Mouse (Mus musculus): ENCODE data around the gene Gm20721.
A peak's percentile ranks its signal among the peaks of the same experiment; 100 is the strongest.

The Gm20721 gene

DNA sequence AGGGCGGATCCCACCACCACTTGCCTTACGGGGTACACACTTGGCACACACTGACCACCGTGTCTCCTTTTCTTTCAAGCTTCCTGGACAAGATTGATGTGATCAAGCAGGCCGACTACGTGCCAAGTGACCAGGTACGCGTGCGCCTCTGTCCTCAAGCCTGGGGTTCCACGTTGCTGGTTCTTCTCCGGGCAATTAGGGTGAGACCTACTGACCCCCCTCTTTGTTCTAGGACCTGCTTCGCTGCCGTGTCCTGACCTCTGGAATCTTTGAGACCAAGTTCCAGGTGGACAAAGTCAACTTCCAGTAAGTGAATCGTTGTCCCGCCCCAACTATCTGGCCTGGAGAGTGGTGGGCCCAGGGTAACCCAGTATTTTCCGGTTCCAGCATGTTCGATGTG lies 1.5 kb downstream of the Gm20721 start:
- Histone ChIP-seq H3K9me3 (ENCODE audit: low read length) (no peaks in the 10 kb centered on the region), H3K4me1 (replicated peaks; ENCODE audit: low read depth, low read length) (peaks cover 20% of the 10 kb centered on the region), H3K4me3 (replicated peaks; ENCODE audit: low read length) (peak overlapping the region; percentile 45), H3K27me3 (ENCODE audit: insufficient read depth, low read length) (no peaks in the 10 kb centered on the region), H3K36me3 (ENCODE audit: insufficient read depth, low read length) (peaks cover 51% of the 10 kb centered on the region)
- TF ChIP-seq NANOG (IDR thresholded peaks at IDR 0.05; ENCODE audit: borderline replicate concordance, low read length): no peak
- TF ChIP-seq POU5F1 (IDR thresholded peaks at IDR 0.05; ENCODE audit: borderline replicate concordance, low read length): no peak
- no peak for TF ChIP-seq CTCF (conservative IDR thresholded peaks at IDR 0.05; ENCODE audit: low read length)

DNA sequence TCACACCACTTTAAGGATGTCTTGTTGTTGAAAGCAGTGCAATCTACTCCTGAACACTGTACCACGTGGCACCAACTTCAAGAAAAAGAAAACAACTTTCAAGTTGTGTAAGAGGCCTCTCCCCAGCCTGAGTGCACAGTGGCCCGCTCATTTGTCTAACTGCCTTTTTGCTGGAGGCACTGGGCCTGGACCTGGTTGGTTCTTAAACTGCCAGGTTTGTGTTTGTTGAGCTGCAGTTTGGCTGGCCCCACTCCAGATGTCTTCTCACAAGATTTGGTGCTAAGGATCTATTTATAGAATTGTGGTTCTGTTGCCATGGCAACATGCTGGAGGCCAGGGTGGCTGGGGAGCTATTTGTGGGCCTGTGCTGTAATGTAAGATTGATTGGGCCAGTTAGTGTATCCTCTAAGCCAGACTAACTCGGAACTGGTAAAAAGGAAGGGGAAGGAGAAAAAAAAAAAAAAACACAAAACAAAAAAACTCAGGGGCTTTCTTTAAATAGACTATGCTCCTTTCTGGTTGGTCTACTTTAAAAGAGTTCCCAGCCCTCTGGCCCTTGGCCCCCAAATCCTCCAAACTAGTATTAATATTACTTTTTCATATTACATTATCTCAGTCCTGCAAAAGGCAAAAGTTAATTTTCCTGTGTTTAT lies 2.4 kb downstream of the Gm20721 start:
- Histone ChIP-seq H3K4me3 (replicated peaks; ENCODE audit: low read length) (no peak overlapping the region), H3K9me3 (ENCODE audit: low read length) (no peaks in the 10 kb centered on the region), H3K36me3 (ENCODE audit: insufficient read depth, low read length) (peaks cover 51% of the 10 kb centered on the region), H3K4me1 (replicated peaks; ENCODE audit: low read depth, low read length) (peaks cover 20% of the 10 kb centered on the region), H3K27me3 (ENCODE audit: insufficient read depth, low read length) (no peaks in the 10 kb centered on the region)
- TF ChIP-seq POU5F1 (IDR thresholded peaks at IDR 0.05; ENCODE audit: borderline replicate concordance, low read length) (no peak), NANOG (IDR thresholded peaks at IDR 0.05; ENCODE audit: borderline replicate concordance, low read length) (no peak), CTCF (conservative IDR thresholded peaks at IDR 0.05; ENCODE audit: low read length) (no peak)

DNA sequence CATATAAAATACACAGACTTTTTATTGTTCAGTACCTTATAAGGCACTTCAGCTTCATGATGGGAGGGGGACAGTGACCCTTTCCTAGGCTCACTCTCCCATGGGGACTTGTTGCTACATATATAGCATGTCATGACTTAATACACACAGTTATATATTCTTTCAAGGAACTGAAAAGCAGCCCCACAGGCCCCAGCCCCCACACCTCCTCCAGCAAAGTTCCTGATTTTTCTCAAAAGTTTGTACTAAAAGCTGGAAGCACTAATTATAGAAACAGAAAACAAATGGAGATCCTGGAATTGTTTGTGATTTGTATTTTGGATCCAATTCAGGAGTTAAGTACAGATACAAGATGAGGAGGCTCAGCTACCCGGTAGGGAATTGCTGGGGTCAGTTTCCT lies 2.9 kb downstream of the Gm20721 start:
- Histone ChIP-seq H3K9me3 (ENCODE audit: low read length) (0 out of 2 replicates have a peak, but pooled peaks cover 4% of the 10 kb centered on the region), H3K36me3 (ENCODE audit: insufficient read depth, low read length) (peaks cover 51% of the 10 kb centered on the region), H3K27me3 (ENCODE audit: insufficient read depth, low read length) (no peaks in the 10 kb centered on the region), H3K4me3 (replicated peaks; ENCODE audit: low read length) (no peak overlapping the region), H3K4me1 (replicated peaks; ENCODE audit: low read depth, low read length) (peaks cover 20% of the 10 kb centered on the region)
- TF ChIP-seq CTCF (conservative IDR thresholded peaks at IDR 0.05; ENCODE audit: low read length) (no peak), POU5F1 (IDR thresholded peaks at IDR 0.05; ENCODE audit: borderline replicate concordance, low read length) (no peak), NANOG (IDR thresholded peaks at IDR 0.05; ENCODE audit: borderline replicate concordance, low read length) (no peak)

DNA sequence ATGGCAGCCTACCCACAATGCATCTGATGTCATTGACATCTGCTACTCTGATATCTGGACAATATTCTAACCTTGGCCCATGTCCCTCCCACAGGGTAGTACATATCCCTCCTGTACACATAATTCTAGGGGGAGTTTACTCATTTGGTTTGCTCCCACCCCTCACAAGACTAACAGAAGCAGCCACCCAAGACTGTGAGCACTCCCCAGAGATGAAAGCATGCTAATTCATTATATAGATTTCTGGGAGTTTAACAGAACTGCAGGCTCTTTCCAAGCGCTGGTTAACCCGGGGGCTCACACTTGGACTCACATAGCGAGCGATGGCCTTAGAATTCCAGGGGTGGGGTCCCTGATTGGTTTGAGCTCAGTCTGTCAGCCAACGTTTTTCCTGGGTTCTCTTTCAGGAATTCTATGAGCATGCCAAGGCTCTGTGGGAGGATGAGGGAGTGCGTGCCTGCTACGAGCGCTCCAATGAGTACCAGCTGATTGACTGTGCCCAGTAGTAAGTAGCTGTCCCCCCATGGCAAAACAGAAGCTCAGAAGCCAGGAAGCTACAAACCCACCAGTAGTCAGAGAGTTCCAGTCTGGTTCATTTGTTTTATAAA lies 3.6 kb downstream of the Gm20721 start:
- Histone ChIP-seq H3K4me1 (replicated peaks; ENCODE audit: low read depth, low read length) (peaks cover 20% of the 10 kb centered on the region), H3K4me3 (replicated peaks; ENCODE audit: low read length) (no peak overlapping the region), H3K27me3 (ENCODE audit: insufficient read depth, low read length) (no peaks in the 10 kb centered on the region), H3K9me3 (ENCODE audit: low read length) (0 out of 2 replicates have a peak, but pooled peaks cover 4% of the 10 kb centered on the region), H3K36me3 (ENCODE audit: insufficient read depth, low read length) (peaks cover 51% of the 10 kb centered on the region)
- TF ChIP-seq NANOG (IDR thresholded peaks at IDR 0.05; ENCODE audit: borderline replicate concordance, low read length): no peak

DNA sequence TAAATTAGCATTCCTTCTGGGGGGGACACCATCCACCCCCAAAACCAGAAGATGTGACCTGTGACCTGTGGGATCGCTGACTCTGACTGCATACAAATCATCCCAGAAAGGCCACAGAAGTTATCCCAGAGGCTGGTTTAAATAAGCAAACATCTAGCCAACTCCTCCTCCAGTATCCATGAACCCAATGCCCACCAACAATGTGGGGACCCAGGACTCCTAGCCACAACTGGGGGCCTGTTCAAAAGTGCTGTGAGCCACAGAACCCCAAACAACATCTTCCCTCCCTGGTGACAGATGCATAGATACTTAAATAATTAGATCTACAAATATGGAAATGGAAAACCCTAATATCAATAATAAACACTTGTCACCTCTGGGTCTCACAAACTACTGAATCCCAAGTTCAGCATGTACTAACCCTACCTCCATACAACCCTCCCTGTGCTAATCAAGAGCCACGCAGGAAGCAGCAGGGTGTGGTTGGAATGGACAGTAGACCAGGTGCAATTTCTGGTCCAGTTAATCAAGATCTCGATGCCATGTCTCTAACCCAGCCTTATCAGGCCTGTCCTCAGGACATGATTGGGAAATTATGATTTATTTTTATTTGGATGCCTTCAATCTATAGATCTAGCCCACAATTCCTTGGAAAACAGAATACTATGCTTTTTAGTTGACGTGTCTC lies 5.5 kb downstream of the Gm20721 start:
- H3K4me3 ChIP-seq (replicated peaks; ENCODE audit: low read length): no peak overlapping the region
- no peak for TF ChIP-seq CTCF (conservative IDR thresholded peaks at IDR 0.05; ENCODE audit: low read length)
- no peak for TF ChIP-seq POU5F1 (IDR thresholded peaks at IDR 0.05; ENCODE audit: borderline replicate concordance, low read length)
- no peak for TF ChIP-seq NANOG (IDR thresholded peaks at IDR 0.05; ENCODE audit: borderline replicate concordance, low read length)
- H3K27me3 ChIP-seq (ENCODE audit: insufficient read depth, low read length): no peaks in the 10 kb centered on the region
- 0 out of 2 replicates have a peak, but pooled peaks cover 4% of the 10 kb centered on the region for H3K9me3 ChIP-seq (ENCODE audit: low read length)
- H3K4me1 ChIP-seq (replicated peaks; ENCODE audit: low read depth, low read length): peaks cover 27% of the 10 kb centered on the region
- H3K36me3 ChIP-seq (ENCODE audit: insufficient read depth, low read length): peaks cover 48% of the 10 kb centered on the region

DNA sequence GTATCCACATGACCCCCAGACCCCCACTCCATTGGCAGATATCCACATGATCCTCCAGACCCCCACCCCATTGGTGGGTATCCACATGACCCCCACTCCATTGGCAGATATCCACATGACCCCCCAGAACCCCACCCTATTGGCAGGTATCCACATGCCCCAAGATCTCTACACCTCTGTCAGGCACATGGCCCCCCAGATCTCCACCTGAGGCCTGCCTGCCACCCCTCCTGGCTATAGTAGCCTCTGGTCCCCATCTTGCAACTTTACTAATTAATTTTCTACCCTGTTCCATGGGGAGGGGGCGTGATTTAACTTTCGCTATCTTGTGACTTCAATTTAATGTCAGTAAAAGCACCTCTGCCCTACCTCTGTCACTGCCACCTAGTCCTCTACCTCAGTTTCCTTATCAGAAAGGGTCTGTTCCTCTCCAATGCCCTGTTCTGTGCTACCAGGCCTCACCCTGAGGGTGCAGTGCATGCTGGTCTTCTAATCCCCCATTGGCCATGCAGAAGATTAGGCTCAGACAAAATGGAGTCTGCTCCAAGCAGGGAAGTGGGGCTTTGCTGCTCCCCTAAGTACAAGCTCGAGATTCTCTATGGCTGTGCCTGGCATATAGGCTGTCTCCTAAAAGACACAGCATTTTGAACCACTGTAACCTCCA lies 6.2 kb downstream of the Gm20721 start:
- TF ChIP-seq POU5F1 (IDR thresholded peaks at IDR 0.05; ENCODE audit: borderline replicate concordance, low read length) (no peak), NANOG (IDR thresholded peaks at IDR 0.05; ENCODE audit: borderline replicate concordance, low read length) (no peak), CTCF (conservative IDR thresholded peaks at IDR 0.05; ENCODE audit: low read length) (no peak)
- Histone ChIP-seq H3K9me3 (ENCODE audit: low read length) (0 out of 2 replicates have a peak, but pooled peaks cover 4% of the 10 kb centered on the region), H3K4me3 (replicated peaks; ENCODE audit: low read length) (no peak overlapping the region), H3K4me1 (replicated peaks; ENCODE audit: low read depth, low read length) (peaks cover 24% of the 10 kb centered on the region), H3K27me3 (ENCODE audit: insufficient read depth, low read length) (no peaks in the 10 kb centered on the region), H3K36me3 (ENCODE audit: insufficient read depth, low read length) (peaks cover 41% of the 10 kb centered on the region)

DNA sequence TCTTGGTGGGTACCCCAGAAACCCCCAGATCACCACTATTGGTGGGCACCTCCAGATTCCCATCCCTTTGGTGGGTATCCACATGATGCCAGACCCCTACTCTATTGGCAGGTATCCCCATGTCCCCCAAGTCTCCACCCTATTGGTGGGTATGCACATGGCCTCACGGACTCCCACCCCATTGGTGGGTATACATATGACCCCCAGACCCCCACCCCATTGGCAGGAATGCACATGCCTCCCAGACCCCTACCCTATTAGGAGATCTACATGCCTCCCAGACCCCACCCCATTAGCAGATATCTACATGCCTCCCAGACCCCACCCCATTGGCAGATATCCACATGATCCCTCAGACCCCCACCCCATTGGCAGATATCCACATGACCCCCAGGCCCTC lies 6.8 kb downstream of the Gm20721 start:
- peaks cover 22% of the 10 kb centered on the region for H3K4me1 ChIP-seq (replicated peaks; ENCODE audit: low read depth, low read length)
- no peak for TF ChIP-seq NANOG (IDR thresholded peaks at IDR 0.05; ENCODE audit: borderline replicate concordance, low read length)
- no peak for TF ChIP-seq POU5F1 (IDR thresholded peaks at IDR 0.05; ENCODE audit: borderline replicate concordance, low read length)
- TF ChIP-seq CTCF (conservative IDR thresholded peaks at IDR 0.05; ENCODE audit: low read length): no peak
- no peak overlapping the region for H3K4me3 ChIP-seq (replicated peaks; ENCODE audit: low read length)
- H3K27me3 ChIP-seq (ENCODE audit: insufficient read depth, low read length): no peaks in the 10 kb centered on the region
- H3K36me3 ChIP-seq (ENCODE audit: insufficient read depth, low read length): peaks cover 39% of the 10 kb centered on the region
- H3K9me3 ChIP-seq (ENCODE audit: low read length): 0 out of 2 replicates have a peak, but pooled peaks cover 4% of the 10 kb centered on the region

DNA sequence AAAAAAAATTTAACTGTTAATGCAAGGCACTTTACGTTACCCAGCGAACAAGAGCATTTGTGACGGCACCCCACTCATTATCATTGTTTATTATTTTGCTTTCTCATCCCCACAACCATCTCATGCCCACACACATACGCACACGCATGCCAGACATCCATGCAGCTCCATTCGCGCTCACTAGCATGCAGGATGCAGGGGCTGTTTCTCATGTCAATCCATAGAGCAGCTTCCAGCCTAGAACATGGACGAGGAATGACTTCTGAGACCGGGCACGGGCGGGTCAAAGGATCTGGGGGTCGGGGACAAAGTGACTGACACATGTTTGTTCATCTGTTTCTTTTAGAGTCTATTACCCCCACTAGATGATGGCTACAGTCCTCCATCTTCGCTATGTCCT lies 9.2 kb downstream of the Gm20721 start:
- Histone ChIP-seq H3K4me1 (replicated peaks; ENCODE audit: low read depth, low read length) (peaks cover 36% of the 10 kb centered on the region), H3K4me3 (replicated peaks; ENCODE audit: low read length) (no peak overlapping the region), H3K36me3 (ENCODE audit: insufficient read depth, low read length) (peaks cover 19% of the 10 kb centered on the region; the same call in 1 of the 2 replicates), H3K9me3 (ENCODE audit: low read length) (0 out of 2 replicates have a peak, but pooled peaks cover 4% of the 10 kb centered on the region), H3K27me3 (ENCODE audit: insufficient read depth, low read length) (no peaks in the 10 kb centered on the region)
- no peak for TF ChIP-seq POU5F1 (IDR thresholded peaks at IDR 0.05; ENCODE audit: borderline replicate concordance, low read length)
- TF ChIP-seq CTCF (conservative IDR thresholded peaks at IDR 0.05; ENCODE audit: low read length): no peak
- no peak for TF ChIP-seq NANOG (IDR thresholded peaks at IDR 0.05; ENCODE audit: borderline replicate concordance, low read length)

Measured in E14TG2a.4 (cell line).